Mouse (Mus musculus): ENCODE data around the gene Elof1. TPM values are rescaled to one million over a fixed set of nuclear protein-coding genes. Genes with fewer than 3 reads are reported as not detected.

The Elof1 gene
- total and polyA plus RNA-seq, 3 experiments: 34.6 to 67.0 (median 42.6) TPM

DNA sequence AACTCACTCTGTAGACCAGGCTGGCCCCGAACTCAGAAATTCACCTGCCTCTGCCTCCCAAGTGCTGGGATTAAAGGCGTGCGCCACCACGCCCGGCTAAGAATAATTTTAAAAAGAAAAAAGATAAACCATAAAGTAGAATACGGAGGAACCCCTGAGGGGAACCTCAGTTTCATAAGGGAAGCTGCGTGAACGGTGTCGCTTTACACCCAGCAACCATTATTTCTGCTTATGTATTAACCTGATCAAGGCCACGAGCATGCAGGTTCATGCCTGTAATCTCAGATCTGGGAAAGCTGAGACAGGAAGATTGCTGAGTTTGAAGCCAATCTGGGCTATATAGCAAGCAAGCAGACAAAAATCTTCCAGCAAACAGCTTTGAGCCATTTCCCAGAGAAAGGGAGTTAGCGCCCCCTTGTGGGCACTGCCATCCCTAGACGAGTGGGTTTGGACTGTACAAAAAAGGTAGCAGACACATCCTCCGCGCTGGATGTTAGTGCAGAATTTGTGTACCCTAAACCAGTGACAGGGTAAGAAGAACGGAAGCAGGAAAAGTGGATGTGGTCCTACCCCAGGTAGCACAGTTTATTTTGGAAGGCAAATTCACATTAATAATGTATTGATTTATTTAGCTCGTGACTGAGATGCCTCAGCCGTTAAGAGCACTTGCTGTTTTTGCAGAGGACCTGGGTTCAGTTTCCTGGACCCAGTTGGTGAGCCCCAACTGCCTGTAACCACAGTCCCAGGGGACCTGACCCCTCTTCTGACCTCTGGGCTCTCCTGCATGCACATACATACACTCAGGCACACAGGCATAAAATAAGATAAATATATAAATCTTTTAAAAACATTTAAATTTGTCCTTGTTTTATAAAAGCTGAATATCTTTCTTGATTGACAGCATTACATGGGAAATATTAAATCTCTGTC lies 26.4 kb upstream of the Elof1 start:
- Histone ChIP-seq H3K9ac (ENCODE audit: low read depth, low read length) (no peak overlapping the region), H3K79me2 (replicated peaks; ENCODE audit: control insufficient read depth, insufficient read depth, low read length) (no peaks in the 10 kb centered on the region), H3K27me3 (ENCODE audit: control insufficient read depth, insufficient read depth, low read length) (no peaks in the 10 kb centered on the region), H3K4me1 (ENCODE audit: control insufficient read depth, insufficient read depth, low read length) (no peaks in the 10 kb centered on the region), H3K27ac (no peak overlapping the region), H3K36me3 (ENCODE audit: control insufficient read depth, insufficient read depth, low read length) (no peaks in the 10 kb centered on the region), H3K4me3 (no peak overlapping the region)
- 44% methylated on average over 17 of the region's 17 CpGs for WGBS
- TF ChIP-seq EP300 (IDR thresholded peaks at IDR 0.05; ENCODE audit: insufficient read depth, low read depth, low read length): peak; percentile 60; the same call in 1 of the 2 replicates
- TF ChIP-seq CTCF (IDR thresholded peaks at IDR 0.05): no peak; the same call in 1 of the 2 replicates
- DNase-seq: peak; percentile 81 to 86
- intact Hi-C loops (cut with DNase I): loop anchor here (1.0 to 5.0 kb wide), 3 partner anchors 46 to 165 kb away; partner anchors contain the start of gene Cnn1

- H3K27me3 ChIP-seq (ENCODE audit: control insufficient read depth, insufficient read depth, low read length): no peaks in the 10 kb centered on the region
- 88% methylated on average over 5 of the region's 5 CpGs for WGBS
- H3K4me1 ChIP-seq (ENCODE audit: control insufficient read depth, insufficient read depth, low read length): no peaks in the 10 kb centered on the region
- no peaks in the 10 kb centered on the region for H3K79me2 ChIP-seq (replicated peaks; ENCODE audit: control insufficient read depth, insufficient read depth, low read length)
- H3K4me3 ChIP-seq: no peak overlapping the region
- H3K9ac ChIP-seq (ENCODE audit: low read depth, low read length): no peak overlapping the region
- TF ChIP-seq EP300 (IDR thresholded peaks at IDR 0.05; ENCODE audit: insufficient read depth, low read depth, low read length): no peak
- no peak for TF ChIP-seq POLR2A (IDR thresholded peaks at IDR 0.05; ENCODE audit: insufficient read depth, low read depth, low read length)
- TF ChIP-seq CTCF (IDR thresholded peaks at IDR 0.05): no peak
- DNase-seq: no peak
- no peaks in the 10 kb centered on the region for H3K36me3 ChIP-seq (ENCODE audit: control insufficient read depth, insufficient read depth, low read length)
- intact Hi-C loops (cut with DNase I): loop anchor here (5.0 kb wide), 1 partner anchor 42 kb away; the partner anchor contains the start of gene Cnn1
- no peak overlapping the region for H3K27ac ChIP-seq
Observed at GRCm38 (mm10) chr9:22139746-22140145, 22.8 kb upstream of the Elof1 start.

DNA sequence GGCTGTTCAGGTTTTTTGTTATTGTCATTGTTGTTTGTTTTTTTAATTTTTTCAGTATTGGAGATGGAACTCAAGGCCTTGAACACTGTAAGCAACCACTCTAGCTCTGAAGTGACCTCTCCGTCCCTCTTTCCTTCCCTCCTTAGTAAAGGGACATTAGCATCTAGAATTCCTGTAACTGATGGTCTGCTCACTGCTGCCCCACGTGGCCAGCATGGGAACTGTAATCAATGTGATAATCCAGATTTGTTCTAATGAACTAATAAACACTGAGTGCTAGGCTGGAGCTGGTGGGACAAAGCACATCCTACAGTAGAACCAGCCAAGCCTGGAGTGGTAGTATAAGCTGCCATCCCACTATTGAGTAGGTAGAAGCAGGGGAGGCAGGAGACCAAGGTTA lies 21.5 kb upstream of the Elof1 start:
- Histone ChIP-seq H3K9ac (ENCODE audit: low read depth, low read length) (no peak overlapping the region), H3K27me3 (ENCODE audit: control insufficient read depth, insufficient read depth, low read length) (no peaks in the 10 kb centered on the region), H3K4me3 (no peak overlapping the region), H3K79me2 (replicated peaks; ENCODE audit: control insufficient read depth, insufficient read depth, low read length) (no peaks in the 10 kb centered on the region), H3K27ac (no peak overlapping the region), H3K36me3 (ENCODE audit: control insufficient read depth, insufficient read depth, low read length) (no peaks in the 10 kb centered on the region), H3K4me1 (ENCODE audit: control insufficient read depth, insufficient read depth, low read length) (no peaks in the 10 kb centered on the region)
- peak; percentile 17 to 60 for DNase-seq
- WGBS: 20% methylated on average over 2 of the region's 2 CpGs
- intact Hi-C loops (cut with DNase I): no loop called here
- TF ChIP-seq POLR2A (IDR thresholded peaks at IDR 0.05; ENCODE audit: insufficient read depth, low read depth, low read length) (no peak), CTCF (IDR thresholded peaks at IDR 0.05) (no peak; the same call in 1 of the 2 replicates), EP300 (IDR thresholded peaks at IDR 0.05; ENCODE audit: insufficient read depth, low read depth, low read length) (no peak)

DNA sequence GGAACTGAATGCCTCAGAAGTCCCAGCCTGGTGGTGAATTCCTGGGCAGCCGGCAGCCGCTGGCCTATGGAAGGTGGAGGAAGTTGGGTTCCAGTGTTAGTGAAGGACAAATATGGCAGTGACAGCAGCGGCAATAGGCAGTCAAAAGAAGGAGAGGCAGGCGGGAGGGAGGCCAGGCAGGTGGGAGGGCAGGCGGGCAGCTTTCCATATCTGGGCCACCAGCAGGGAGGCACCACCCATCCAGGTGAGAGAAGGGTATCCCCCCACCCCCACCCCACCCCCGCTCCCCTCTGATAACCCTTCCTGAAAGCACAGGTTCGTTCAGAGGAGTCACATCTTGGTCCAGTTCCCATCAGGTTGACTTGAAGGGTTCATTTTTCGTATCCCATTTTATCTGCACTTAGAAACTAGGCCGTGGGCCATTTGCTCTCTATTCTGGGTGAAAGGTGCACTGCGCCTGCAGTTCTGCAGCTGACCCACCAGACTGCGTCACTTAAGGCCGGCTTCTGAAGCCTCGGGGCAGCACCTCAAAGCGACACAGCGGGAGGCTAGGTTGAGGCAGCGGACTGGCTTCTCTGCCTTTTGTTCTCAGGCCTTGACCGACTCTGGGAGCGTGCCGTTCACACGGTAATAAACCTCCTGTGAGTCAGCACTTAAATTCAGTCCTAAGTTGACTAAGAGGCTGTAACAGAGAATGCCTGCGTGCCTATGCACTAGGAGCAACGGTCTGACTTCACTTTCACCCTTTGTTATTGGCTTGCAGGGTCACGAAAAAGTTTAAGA lies 20.0 kb upstream of the Elof1 start:
- TF ChIP-seq EP300 (IDR thresholded peaks at IDR 0.05; ENCODE audit: insufficient read depth, low read depth, low read length): no peak
- TF ChIP-seq POLR2A (IDR thresholded peaks at IDR 0.05; ENCODE audit: insufficient read depth, low read depth, low read length): no peak
- TF ChIP-seq CTCF (IDR thresholded peaks at IDR 0.05): no peak
- WGBS: 40% methylated on average over 23 of the region's 23 CpGs
- no peak overlapping the region for H3K27ac ChIP-seq

DNA sequence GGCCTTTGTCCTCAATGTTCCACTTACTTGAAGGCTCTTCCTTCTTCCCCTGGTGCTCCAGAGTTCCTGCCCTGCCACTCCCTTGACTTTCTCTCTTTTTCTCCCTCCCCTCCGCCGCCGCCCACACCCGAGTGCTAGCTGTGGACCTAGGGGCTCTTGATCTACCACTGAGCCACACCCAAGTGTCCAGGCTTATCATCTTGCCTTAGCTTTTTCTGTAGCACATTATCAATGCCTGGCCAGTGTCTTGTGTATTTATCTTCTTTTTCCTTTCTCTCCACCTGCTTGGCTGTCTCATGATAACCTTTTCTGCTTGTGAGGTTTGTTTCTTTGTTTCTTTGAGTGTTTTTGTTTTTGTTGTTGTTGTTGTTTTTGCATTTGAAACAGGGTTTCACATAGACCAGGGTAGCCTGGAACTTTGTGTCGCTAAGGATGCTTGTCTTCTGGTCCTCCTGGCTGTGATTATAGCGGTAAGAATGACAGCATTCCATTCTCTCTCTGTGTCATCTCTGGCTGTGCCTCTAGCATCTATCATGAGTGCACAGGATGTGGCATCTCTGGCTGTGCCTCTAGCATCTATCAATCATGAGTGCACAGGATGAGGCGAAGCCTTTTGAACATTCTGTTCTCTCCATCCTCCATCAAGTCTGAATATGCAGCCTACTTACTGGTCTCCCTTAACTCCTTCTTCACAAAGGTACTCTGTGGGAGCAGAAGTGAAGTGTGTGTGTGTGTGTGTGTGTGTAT lies 18.8 kb upstream of the Elof1 start, which contains the start of gene Acp5:
TSS of gene Acp5 (minus strand) at position 68 of the 747 bp plus-strand sequence.
- 59% methylated on average over 7 of the region's 7 CpGs for WGBS
- Histone ChIP-seq H3K27ac (no peak within 1 kb of the TSS), H3K9ac (ENCODE audit: low read depth, low read length) (no peak within 1 kb of the TSS), H3K4me3 (no peak within 1 kb of the TSS), H3K4me1 (ENCODE audit: control insufficient read depth, insufficient read depth, low read length) (peaks cover 2% of the 10 kb centered on the region; the same call in 1 of the 2 replicates), H3K79me2 (replicated peaks; ENCODE audit: control insufficient read depth, insufficient read depth, low read length) (no peaks in the 10 kb centered on the region), H3K27me3 (ENCODE audit: control insufficient read depth, insufficient read depth, low read length) (no peaks in the 10 kb centered on the region; the same call in 1 of the 2 replicates), H3K36me3 (ENCODE audit: control insufficient read depth, insufficient read depth, low read length) (no peaks in the 10 kb centered on the region)
- TF ChIP-seq POLR2A (IDR thresholded peaks at IDR 0.05; ENCODE audit: insufficient read depth, low read depth, low read length): no peak
- no peak for TF ChIP-seq EP300 (IDR thresholded peaks at IDR 0.05; ENCODE audit: insufficient read depth, low read depth, low read length)
- no peak for TF ChIP-seq CTCF (IDR thresholded peaks at IDR 0.05)
- DNase-seq: no peak
- intact Hi-C loops (cut with DNase I): no loop called here

More for the DNA sequence above, 20.0 kb upstream of the Elof1 start:
- intact Hi-C loops (cut with DNase I): no loop called here
- H3K27me3 ChIP-seq (ENCODE audit: control insufficient read depth, insufficient read depth, low read length): no peaks in the 10 kb centered on the region
- no peaks in the 10 kb centered on the region for H3K4me1 ChIP-seq (ENCODE audit: control insufficient read depth, insufficient read depth, low read length)
- no peaks in the 10 kb centered on the region for H3K36me3 ChIP-seq (ENCODE audit: control insufficient read depth, insufficient read depth, low read length)
- H3K79me2 ChIP-seq (replicated peaks; ENCODE audit: control insufficient read depth, insufficient read depth, low read length): no peaks in the 10 kb centered on the region
- no peak overlapping the region for H3K4me3 ChIP-seq
- DNase-seq: no peak
- H3K9ac ChIP-seq (ENCODE audit: low read depth, low read length): no peak overlapping the region
